Mouse (Mus musculus) cerebellum, adult 2 months (tissue): ENCODE measurements at regions not wholly inside any gene's neighbourhood (a gene's known extent, or its start where the extent isn't known, plus 50 kb on each side); places are given as distances from the start of the nearest gene placed in this dataset.

Source experiments
- DNase-seq, 2 experiments: peaks; one replicate each; pipeline ENCODE4 v3.0.0; 2021
- H3K27ac ChIP-seq: fragments of 200-500 bp; 2 replicates; pipeline ENCODE4 v1.5.1; 2012; ENCODE audit warnings: low read length, control low read depth, inconsistent platforms; ENCODE audit not compliant: insufficient read depth
- H3K27me3 ChIP-seq: fragments of 200-500 bp; 2 replicates; pipeline ENCODE4 v1.6.1; 2012; ENCODE audit warnings: inconsistent platforms, mild to moderate bottlenecking, low read length, moderate library complexity; ENCODE audit not compliant: control insufficient read depth, insufficient read depth
- H3K4me1 ChIP-seq: fragments of 200-500 bp; 2 replicates; pipeline ENCODE4 v1.6.1; 2011; ENCODE audit warnings: low read length; ENCODE audit not compliant: control insufficient read depth, insufficient read depth
- H3K4me3 ChIP-seq: fragments of 200-500 bp; replicated peaks from 2 replicates; pipeline ENCODE3; 2011; ENCODE audit warnings: mild to moderate bottlenecking, low read depth, low read length, control low read depth; ENCODE audit not compliant: insufficient read depth
- CTCF ChIP-seq: fragments of 200-500 bp; IDR thresholded peaks from 2 replicates; pipeline ENCODE4 v1.5.1; 2011; ENCODE audit warnings: low read depth, mild to moderate bottlenecking, control low read depth, low read length, moderate library complexity, borderline replicate concordance; ENCODE audit not compliant: insufficient read depth
- POLR2A ChIP-seq: fragments of 200-500 bp; IDR thresholded peaks from 2 replicates; pipeline ENCODE4 v1.6.1; 2011; ENCODE audit warnings: low read length, control low read depth, borderline replicate concordance; ENCODE audit not compliant: insufficient read depth
- WGBS: fragments of 180-500 bp; shearing (Covaris S2); methylation state at CpG from one replicate; pipeline ENCODE4 v1.1.7; 2018; 5-methylcytosine and 5-hydroxymethylcytosine counted together

DNA sequence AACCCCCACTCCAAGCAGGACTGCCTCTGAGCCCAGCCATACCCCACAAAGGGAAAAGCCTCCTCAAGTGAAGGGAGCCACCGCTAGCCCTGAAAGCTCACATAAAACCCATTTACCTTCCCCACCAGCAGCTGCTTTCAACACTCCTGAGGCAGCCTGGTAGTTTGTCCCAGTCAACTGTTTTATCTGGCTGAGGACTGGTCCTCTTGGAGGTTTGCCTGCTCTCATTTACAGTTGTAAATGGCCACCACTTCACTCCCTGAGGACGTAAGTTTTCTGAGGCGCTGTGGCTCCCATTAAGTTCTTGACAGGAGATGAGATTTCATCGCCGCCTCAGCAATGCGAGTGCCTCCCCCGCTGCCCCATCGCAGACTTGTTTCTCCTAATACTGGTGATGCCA lies 425.2 kb downstream of the Plekhb2 start:
- DNase-seq, result no peak
- TF ChIP-seq CTCF, result no peak
- TF ChIP-seq POLR2A, result no peak
- Histone ChIP-seq H3K4me1 (no peaks in the 10 kb centered on the region), H3K27ac (no peak overlapping the region), H3K4me3 (no peak overlapping the region), H3K27me3 (no peaks in the 10 kb centered on the region)
- WGBS, result 86% methylated on average over 8 of the region's 8 CpGs
